Mouse (Mus musculus): ENCODE measurements around the gene Rhbdd2. TPM values are rescaled to one million over a fixed set of nuclear protein-coding genes. Genes with fewer than 3 reads are reported as not detected.

Gene Rhbdd2
- polyA plus RNA-seq, 1 experiment from 2014 or later: 59.3 TPM

DNA sequence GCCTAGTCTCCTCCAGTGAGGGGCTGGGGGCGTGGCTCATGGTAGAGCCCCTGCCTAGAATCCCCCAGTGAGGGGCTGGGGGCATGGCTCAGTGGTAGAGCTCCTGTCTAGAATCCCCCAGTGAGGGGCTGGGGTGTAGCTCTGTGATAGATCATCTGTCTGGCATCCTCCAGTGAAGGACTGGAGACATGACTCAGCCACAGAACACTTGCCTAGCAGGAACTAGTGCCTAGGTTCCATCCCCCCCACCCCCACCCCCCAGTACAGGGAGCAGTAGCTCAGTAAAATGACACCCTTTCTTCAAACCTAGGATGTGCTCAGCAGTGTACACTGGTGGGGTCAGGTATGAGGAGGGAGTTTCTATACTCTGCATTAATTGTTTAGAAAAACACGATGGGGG lies 38.5 kb downstream of the Rhbdd2 start:
- H3K4me3 ChIP-seq (replicated peaks): no peak overlapping the region
- H3K27me3 ChIP-seq: no peaks in the 10 kb centered on the region
- H3K36me3 ChIP-seq (replicated peaks): no peaks in the 10 kb centered on the region
- no peak overlapping the region for H3K9ac ChIP-seq
- ATAC-seq (ENCODE audit: low FRiP score): no peak
- peaks cover 39% of the 10 kb centered on the region for H3K4me1 ChIP-seq
- no peak overlapping the region for H3K4me2 ChIP-seq
- H3K27ac ChIP-seq: no peak overlapping the region
- 89% methylated on average over 2 of the region's 2 CpGs for WGBS
- H3K9me3 ChIP-seq: no peaks in the 10 kb centered on the region

DNA sequence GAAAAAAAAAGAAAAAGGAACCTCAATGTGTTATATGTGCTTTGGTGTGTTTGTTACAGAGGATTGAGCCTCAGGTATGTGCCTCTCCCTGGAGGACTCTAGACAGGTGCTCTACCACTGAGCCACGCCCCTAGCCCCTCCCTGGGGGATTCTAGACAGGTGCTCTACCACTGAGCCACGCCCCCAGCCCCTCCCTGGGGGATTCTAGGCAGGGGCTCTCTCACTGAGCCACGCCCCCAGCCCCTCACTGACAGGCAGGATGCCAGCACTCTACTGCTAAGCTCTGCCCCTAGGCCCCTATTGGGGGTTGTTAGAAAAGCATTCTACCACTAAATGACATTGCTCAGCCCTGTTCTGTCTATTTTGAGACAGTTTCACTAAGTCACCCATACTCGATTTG lies 40.1 kb downstream of the Rhbdd2 start:
- Histone ChIP-seq H3K9me3 (no peaks in the 10 kb centered on the region), H3K27me3 (no peaks in the 10 kb centered on the region), H3K4me2 (no peak overlapping the region), H3K9ac (no peak overlapping the region), H3K36me3 (replicated peaks) (no peaks in the 10 kb centered on the region), H3K4me1 (peaks cover 42% of the 10 kb centered on the region), H3K4me3 (replicated peaks) (no peak overlapping the region), H3K27ac (0 out of 2 replicates have a peak overlapping the region, but pooled peaks have one; percentile 15)
- 65% methylated on average over 4 of the region's 4 CpGs for WGBS
- ATAC-seq (ENCODE audit: low FRiP score): no peak

DNA sequence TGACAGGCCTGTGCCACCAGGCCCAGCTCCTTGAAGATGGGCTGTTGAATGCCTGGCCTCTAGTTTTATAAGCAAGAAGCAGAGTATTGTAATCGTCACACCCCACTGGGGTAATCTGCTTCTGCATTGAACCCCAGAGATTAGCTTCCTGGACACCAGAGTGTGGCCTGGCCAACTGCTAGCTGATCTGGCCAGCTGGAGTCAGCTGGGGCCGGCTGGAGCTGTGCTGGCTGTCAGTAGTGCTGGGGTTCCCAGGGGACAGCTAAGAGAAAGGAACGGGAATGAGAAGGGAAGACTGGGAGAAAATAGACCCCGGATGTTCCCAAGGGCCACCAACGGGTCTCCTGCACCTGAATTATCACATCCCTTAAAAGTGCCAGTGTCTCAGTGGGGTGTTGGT lies 40.6 kb downstream of the Rhbdd2 start:
- no peak for ATAC-seq (ENCODE audit: low FRiP score)
- no peaks in the 10 kb centered on the region for H3K27me3 ChIP-seq
- H3K9ac ChIP-seq: no peak overlapping the region
- H3K4me1 ChIP-seq: peaks cover 42% of the 10 kb centered on the region
- 49% methylated on average over 5 of the region's 5 CpGs for WGBS
- H3K9me3 ChIP-seq: no peaks in the 10 kb centered on the region
- H3K4me2 ChIP-seq: no peak overlapping the region
- H3K36me3 ChIP-seq (replicated peaks): no peaks in the 10 kb centered on the region
- 0 out of 2 replicates have a peak overlapping the region, but pooled peaks have one; percentile 15 for H3K27ac ChIP-seq
- H3K4me3 ChIP-seq (replicated peaks): no peak overlapping the region

DNA sequence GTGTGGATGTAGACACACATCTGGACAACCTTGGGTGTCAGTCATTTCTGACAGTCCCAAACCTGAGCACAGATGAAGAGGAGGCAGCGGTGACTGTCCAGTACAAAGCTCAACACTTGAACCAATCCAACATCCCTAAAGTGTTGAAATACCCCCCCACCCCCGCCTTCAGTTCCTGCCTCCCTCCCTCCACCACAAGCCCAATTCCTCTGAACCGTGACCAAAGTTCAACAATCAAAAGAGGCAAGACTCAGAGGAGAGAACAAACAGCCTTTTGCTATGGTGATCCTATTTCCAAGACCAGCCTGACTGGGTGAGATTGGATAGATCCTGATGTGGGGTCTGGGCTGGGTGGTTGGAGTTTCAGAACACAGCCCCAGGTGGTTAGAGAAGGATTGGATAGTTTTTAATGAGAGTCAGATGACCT lies 41.9 kb downstream of the Rhbdd2 start:
- Histone ChIP-seq H3K4me1 (peaks cover 42% of the 10 kb centered on the region), H3K4me2 (peak overlapping the region; percentile 37), H3K4me3 (replicated peaks) (no peak overlapping the region), H3K36me3 (replicated peaks) (no peaks in the 10 kb centered on the region), H3K27me3 (no peaks in the 10 kb centered on the region), H3K9me3 (no peaks in the 10 kb centered on the region), H3K9ac (0 out of 2 replicates have a peak overlapping the region, but pooled peaks have one; percentile 0), H3K27ac (peak overlapping the region; percentile 84)
- peak; percentile 77 for ATAC-seq (ENCODE audit: low FRiP score)
- 14% methylated on average over 3 of the region's 3 CpGs for WGBS

DNA sequence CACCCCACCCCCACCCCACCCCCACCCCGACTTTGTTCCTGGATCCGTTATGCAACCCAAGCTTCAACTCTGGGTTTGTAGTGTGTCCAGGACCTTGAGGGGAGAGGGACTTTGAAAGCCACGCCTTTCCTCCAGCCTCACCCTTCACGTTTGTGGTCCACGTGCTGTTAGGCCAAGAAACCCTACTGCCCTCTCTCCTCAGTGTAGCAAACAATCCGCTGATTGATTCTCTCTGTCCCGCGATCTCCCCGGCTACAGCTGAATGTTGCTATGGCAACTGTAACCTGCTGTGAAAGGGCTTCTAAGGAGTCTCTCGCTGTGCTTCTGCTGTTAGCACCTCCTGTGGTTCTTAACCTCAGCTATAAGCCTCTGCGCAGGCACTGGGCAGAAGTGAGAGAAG lies 42.4 kb downstream of the Rhbdd2 start:
- H3K27me3 ChIP-seq: no peaks in the 10 kb centered on the region
- peak overlapping the region; percentile 84 for H3K27ac ChIP-seq
- H3K4me1 ChIP-seq: peaks cover 39% of the 10 kb centered on the region
- peak overlapping the region; percentile 0; the same call in 1 of the 2 replicates for H3K9ac ChIP-seq
- 0% methylated on average over 11 of the region's 11 CpGs for WGBS
- H3K9me3 ChIP-seq: no peaks in the 10 kb centered on the region
- H3K36me3 ChIP-seq (replicated peaks): no peaks in the 10 kb centered on the region
- ATAC-seq (ENCODE audit: low FRiP score): peak; percentile 92
- H3K4me2 ChIP-seq: peak overlapping the region; percentile 37
- peak overlapping the region; percentile 1; the same call in 1 of the 2 replicates for H3K4me3 ChIP-seq (replicated peaks)

DNA sequence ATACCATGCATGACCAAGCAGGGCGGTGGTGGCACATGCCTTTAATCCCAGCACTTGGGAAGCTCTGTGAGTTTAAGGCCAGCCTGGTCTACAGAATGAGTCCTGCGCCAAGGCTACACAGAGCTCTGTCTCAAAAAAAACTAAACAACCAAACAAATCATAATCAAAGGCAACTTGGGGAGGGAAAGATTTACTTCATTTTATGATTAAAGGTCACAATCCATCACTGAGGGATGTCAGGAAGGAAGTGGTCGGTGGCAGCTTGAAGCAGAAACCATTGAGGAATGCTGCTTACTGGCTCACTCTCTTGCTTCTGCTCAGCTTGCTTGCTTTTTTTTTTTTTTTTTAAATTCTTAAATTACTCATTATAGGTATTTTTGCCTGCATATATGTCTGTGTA lies 44.3 kb downstream of the Rhbdd2 start:
- no peak for ATAC-seq (ENCODE audit: low FRiP score)
- no peaks in the 10 kb centered on the region for H3K36me3 ChIP-seq (replicated peaks)
- no peaks in the 10 kb centered on the region for H3K9me3 ChIP-seq
- H3K4me2 ChIP-seq: no peak overlapping the region
- no peak overlapping the region for H3K27ac ChIP-seq
- H3K9ac ChIP-seq: no peak overlapping the region
- H3K4me1 ChIP-seq: peaks cover 35% of the 10 kb centered on the region
- H3K4me3 ChIP-seq (replicated peaks): no peak overlapping the region
- no peaks in the 10 kb centered on the region for H3K27me3 ChIP-seq
- 86% methylated on average over 3 of the region's 3 CpGs for WGBS

DNA sequence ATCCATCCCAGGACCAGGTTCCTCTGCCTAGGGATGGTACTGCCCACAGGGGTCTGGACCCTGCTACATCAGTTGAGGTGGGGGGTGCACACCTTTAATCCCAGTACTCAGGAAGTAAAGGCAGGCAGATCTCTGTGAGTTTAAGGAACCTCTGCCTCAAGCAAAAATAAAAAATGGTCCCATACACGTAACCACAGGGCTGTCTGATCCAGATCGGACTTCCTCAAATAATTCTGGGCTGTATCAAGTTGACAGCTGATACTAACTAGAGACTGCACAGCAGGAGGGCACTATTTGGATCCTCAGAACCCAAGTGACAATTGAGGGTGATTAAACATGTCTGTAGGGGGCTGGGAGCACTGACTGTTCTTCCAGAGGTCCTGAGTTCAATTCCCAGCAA lies 44.8 kb downstream of the Rhbdd2 start:
- no peak overlapping the region for H3K9ac ChIP-seq
- peaks cover 35% of the 10 kb centered on the region for H3K4me1 ChIP-seq
- no peaks in the 10 kb centered on the region for H3K27me3 ChIP-seq
- no peak overlapping the region for H3K4me2 ChIP-seq
- H3K36me3 ChIP-seq (replicated peaks): no peaks in the 10 kb centered on the region
- no peak overlapping the region for H3K27ac ChIP-seq
- no peaks in the 10 kb centered on the region for H3K9me3 ChIP-seq
- 86% methylated on average over 2 of the region's 2 CpGs for WGBS
- no peak for ATAC-seq (ENCODE audit: low FRiP score)
- no peak overlapping the region for H3K4me3 ChIP-seq (replicated peaks)

DNA sequence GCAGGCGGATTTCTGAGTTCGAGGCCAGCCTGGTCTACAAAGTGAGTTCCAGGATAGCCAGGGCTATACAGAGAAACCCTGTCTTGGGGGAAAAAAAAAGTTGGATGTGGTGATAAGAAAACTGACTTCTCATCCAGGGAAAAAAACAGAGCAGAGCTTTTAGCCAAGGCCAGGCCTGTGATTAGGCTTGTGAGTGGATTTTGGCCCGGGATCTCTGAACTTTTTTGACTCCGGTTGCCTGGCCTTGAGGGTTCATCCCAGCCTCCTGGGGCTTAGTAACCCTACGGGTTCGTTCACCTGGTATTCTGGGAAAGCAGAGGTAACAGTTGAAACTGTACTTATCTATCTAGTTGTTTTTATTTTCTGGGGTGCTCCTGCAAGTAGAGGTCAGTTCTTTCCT lies 46.1 kb downstream of the Rhbdd2 start:
- Histone ChIP-seq H3K27me3 (no peaks in the 10 kb centered on the region), H3K9me3 (no peaks in the 10 kb centered on the region), H3K9ac (no peak overlapping the region), H3K4me1 (peaks cover 27% of the 10 kb centered on the region), H3K36me3 (replicated peaks) (no peaks in the 10 kb centered on the region), H3K27ac (no peak overlapping the region), H3K4me2 (no peak overlapping the region), H3K4me3 (replicated peaks) (no peak overlapping the region)
- 94% methylated on average over 6 of the region's 6 CpGs for WGBS
- no peak for ATAC-seq (ENCODE audit: low FRiP score)

DNA sequence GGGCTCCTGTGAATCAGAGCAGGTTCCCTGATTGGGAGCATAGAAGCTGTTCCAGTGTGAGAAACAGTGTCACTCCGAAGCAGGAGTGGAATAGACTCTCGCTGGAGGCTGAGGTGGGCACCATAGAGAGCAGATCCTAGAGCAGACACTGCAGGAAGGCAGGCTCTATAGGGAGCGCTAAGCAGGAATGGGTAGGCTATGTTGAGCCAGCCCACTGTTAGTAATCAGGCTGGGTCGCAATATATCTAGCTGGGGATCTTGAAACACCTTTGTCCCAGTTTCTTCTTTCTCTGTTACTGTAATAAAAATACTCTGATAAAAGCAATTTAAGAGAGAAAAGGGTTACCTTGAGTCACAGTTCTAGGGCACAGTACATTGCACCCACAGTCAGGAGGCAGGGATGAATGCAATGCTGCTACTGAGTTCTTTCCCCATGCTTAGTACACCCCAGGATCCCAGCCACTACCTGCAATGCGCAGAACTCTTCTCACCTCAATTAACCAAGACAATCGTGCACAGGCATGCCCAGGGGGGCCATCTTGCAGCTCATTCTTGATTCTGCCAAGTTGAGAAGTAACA lies 48.6 kb downstream of the Rhbdd2 start:
- Histone ChIP-seq H3K4me1 (peaks cover 1% of the 10 kb centered on the region; the same call in 1 of the 2 replicates), H3K4me3 (replicated peaks) (no peak overlapping the region), H3K36me3 (replicated peaks) (no peaks in the 10 kb centered on the region), H3K27ac (no peak overlapping the region), H3K9ac (no peak overlapping the region), H3K27me3 (no peaks in the 10 kb centered on the region), H3K9me3 (no peaks in the 10 kb centered on the region), H3K4me2 (no peak overlapping the region)
- no peak for ATAC-seq (ENCODE audit: low FRiP score)
- WGBS: 77% methylated on average over 6 of the region's 6 CpGs

DNA sequence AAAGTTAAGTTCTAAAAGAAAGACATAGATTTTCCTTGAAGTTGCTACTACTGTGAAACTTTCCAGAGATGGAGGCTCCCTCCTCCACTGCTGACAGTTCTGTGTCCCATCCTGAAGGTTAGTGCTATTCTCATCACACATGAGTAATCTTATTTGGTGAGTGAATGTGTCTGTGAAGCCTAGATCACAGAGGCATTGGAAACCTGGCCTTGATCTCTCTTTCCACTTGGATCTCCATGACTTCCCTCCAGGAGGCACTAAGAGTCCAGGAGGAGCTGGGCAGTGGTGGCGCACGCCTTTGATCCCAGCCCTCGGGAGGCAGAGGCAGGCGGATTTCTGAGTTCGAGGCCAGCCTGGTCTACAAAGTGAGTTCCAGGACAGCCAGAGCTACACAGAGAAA lies 49.6 kb downstream of the Rhbdd2 start:
- H3K27me3 ChIP-seq: no peaks in the 10 kb centered on the region
- WGBS: 87% methylated on average over 5 of the region's 5 CpGs
- H3K9ac ChIP-seq: no peak overlapping the region
- no peak overlapping the region for H3K4me2 ChIP-seq
- H3K36me3 ChIP-seq (replicated peaks): no peaks in the 10 kb centered on the region
- no peak overlapping the region for H3K4me3 ChIP-seq (replicated peaks)
- no peak for ATAC-seq (ENCODE audit: low FRiP score)
- no peak overlapping the region for H3K27ac ChIP-seq
- no peaks in the 10 kb centered on the region for H3K9me3 ChIP-seq
- no peaks in the 10 kb centered on the region for H3K4me1 ChIP-seq

DNA sequence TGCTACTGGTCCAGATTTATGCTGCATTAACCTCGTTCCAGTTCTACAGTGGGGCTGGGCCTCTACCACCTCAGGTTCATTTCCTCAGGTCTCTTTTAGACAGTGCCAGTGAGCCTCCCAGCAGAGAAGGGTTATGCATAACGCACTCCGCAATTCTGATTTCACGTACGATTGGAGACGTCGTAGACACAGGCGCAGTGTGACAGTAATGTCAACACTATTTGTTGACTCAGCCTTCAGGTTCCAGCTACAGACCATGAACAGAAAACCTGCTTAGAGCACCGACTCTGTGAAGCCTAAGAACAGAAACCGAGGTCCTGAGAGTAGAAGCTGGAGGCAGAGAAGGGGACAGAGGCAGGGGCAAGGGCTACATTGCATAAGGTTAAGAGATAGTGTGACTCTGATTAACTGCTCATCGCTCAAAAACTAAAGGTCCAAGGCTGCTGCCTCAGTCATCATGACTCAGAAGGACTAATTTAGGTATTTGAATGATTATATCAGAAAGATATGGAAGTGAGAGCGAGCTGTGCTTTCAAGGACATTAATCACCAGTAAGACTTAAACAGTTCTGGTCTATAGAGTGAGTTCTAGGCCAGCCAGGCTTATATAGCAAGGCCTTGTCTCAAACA lies 50.6 kb downstream of the Rhbdd2 start:
- H3K9ac ChIP-seq: no peak overlapping the region
- no peak overlapping the region for H3K4me3 ChIP-seq (replicated peaks)
- no peaks in the 10 kb centered on the region for H3K36me3 ChIP-seq (replicated peaks)
- WGBS: 95% methylated on average over 12 of the region's 12 CpGs
- no peak overlapping the region for H3K27ac ChIP-seq
- H3K4me2 ChIP-seq: no peak overlapping the region
- H3K9me3 ChIP-seq: no peaks in the 10 kb centered on the region
- ATAC-seq (ENCODE audit: low FRiP score): no peak
- H3K4me1 ChIP-seq: peaks cover 3% of the 10 kb centered on the region; the same call in 1 of the 2 replicates
- H3K27me3 ChIP-seq: no peaks in the 10 kb centered on the region

DNA sequence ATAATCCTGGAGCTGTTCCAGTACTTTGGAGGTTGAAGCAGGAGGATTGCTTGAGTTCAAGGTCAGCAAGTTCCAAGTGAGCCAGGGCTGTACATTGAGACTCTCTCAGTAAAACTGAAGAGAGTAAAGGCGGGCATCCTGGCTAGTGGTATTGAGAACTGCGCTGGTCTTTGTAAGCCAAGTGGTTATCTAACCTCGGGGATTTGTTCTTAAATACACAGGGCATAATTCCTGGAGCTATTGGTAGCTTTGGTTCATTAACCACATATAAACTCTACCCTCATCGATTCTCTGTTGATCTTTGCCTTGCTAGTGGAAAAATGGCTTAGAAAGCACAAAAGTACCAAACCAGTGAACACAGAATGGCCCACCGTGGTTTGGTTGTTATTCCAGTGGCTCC lies 58.0 kb downstream of the Rhbdd2 start:
- H3K4me3 ChIP-seq (replicated peaks): peak overlapping the region; percentile 69
- no peak for ATAC-seq (ENCODE audit: low FRiP score)
- peak overlapping the region; percentile 74 for H3K9ac ChIP-seq
- H3K4me1 ChIP-seq: peaks cover 29% of the 10 kb centered on the region
- WGBS: 87% methylated on average over 5 of the region's 5 CpGs
- H3K27me3 ChIP-seq: no peaks in the 10 kb centered on the region
- no peak overlapping the region for H3K27ac ChIP-seq
- H3K36me3 ChIP-seq (replicated peaks): no peaks in the 10 kb centered on the region
- peak overlapping the region; percentile 94 for H3K4me2 ChIP-seq
- no peaks in the 10 kb centered on the region for H3K9me3 ChIP-seq

DNA sequence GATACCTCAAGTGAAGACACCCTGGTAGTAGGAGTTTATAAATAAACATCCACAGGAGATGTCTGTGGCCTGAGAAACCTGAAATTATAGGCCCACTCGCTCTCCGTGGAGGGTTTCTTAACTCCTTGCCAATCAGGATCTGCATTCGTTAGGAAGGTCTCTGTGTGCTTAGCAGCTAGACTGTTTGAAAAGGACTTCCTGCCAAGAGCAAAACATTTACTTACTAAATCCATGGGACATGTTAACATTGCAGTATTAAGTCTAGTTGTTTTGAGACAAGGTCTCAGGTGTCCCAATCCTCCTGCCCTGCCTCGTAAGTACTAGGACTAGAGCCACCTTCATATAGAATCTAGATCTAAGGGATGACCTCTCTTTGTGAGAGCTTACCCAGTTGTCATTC lies 58.8 kb downstream of the Rhbdd2 start:
- H3K9ac ChIP-seq: no peak overlapping the region
- ATAC-seq (ENCODE audit: low FRiP score): no peak
- peaks cover 29% of the 10 kb centered on the region for H3K4me1 ChIP-seq
- no peaks in the 10 kb centered on the region for H3K27me3 ChIP-seq
- no peak overlapping the region for H3K27ac ChIP-seq
- H3K36me3 ChIP-seq (replicated peaks): no peaks in the 10 kb centered on the region
- WGBS: 77% methylated on average over 4 of the region's 4 CpGs
- no peak overlapping the region for H3K4me3 ChIP-seq (replicated peaks)
- no peaks in the 10 kb centered on the region for H3K9me3 ChIP-seq
- H3K4me2 ChIP-seq: no peak overlapping the region

Measured in forebrain, embryonic 12.5 days (tissue).